Mouse (Mus musculus) liver, embryonic 14.5 days (tissue): ENCODE measurements around the gene Tlx2. TPM values are rescaled to one million over a fixed set of nuclear protein-coding genes. Genes with fewer than 3 reads are reported as not detected.

Experiments used
- ATAC-seq: fragments of 200-750 bp; cut with Nextera tagmentation; 2 replicates; pipeline ENCODE4 v1.8.0; 2017; ENCODE audit warnings: moderate number of reproducible peaks, mild to moderate bottlenecking, moderate library complexity; ENCODE audit not compliant: insufficient read depth
- DNase-seq, 3 experiments: peaks; one replicate each; pipeline ENCODE4 v3.0.0-alpha.2; 2012 to 2013; ENCODE audit warnings: low read depth in 3 of 3, low spot score in 3 of 3
- H3K27ac ChIP-seq: fragments of 300-500 bp; sonication (generic); 2 replicates; pipeline ENCODE4 v1.5.1; 2014; ENCODE audit warnings: moderate library complexity, mild to moderate bottlenecking, control low read depth, inconsistent platforms
- H3K27me3 ChIP-seq: fragments of 300-500 bp; sonication (generic); 2 replicates; pipeline ENCODE4 v1.6.1; 2014; ENCODE audit warnings: mild to moderate bottlenecking, low read length, moderate library complexity; ENCODE audit not compliant: control insufficient read depth, insufficient read depth
- H3K36me3 ChIP-seq: fragments of 300-500 bp; sonication (generic); replicated peaks from 2 replicates; pipeline ENCODE4 v1.6.1; 2014; ENCODE audit warnings: low read depth; ENCODE audit not compliant: control insufficient read depth, insufficient read depth
- H3K4me1 ChIP-seq, 2 experiments: fragments of 200-500 bp in 1 of 2; fragments of 300-500 bp in 1 of 2; sonication (generic) in 1 of 2; replicated peaks; 2 replicates each; pipeline ENCODE4 v1.6.1; 2012 to 2014; ENCODE audit warnings: antibody characterized with exemption in 1 of 2, inconsistent platforms in 1 of 2, low read length in 1 of 2; ENCODE audit not compliant: control insufficient read depth in 2 of 2, insufficient read depth in 2 of 2
- H3K4me2 ChIP-seq: fragments of 300-500 bp; sonication (generic); 2 replicates; pipeline ENCODE4 v1.6.1; 2014; ENCODE audit warnings: low read depth, mild to moderate bottlenecking, control low read depth, moderate library complexity
- H3K4me3 ChIP-seq, 2 experiments: fragments of 200-500 bp in 1 of 2; fragments of 300-500 bp in 1 of 2; sonication (generic) in 1 of 2; 2 replicates each; pipeline ENCODE4 v1.5.1; 2012 to 2014; ENCODE audit warnings: low read depth in 2 of 2, low read length in 2 of 2, mild to moderate bottlenecking in 2 of 2, control low read depth in 1 of 2, inconsistent platforms in 1 of 2, moderate library complexity in 1 of 2; ENCODE audit not compliant: insufficient read depth in 1 of 2
- H3K9ac ChIP-seq: fragments of 300-500 bp; sonication (generic); replicated peaks from 2 replicates; pipeline ENCODE4 v1.6.1; 2014; ENCODE audit warnings: mild to moderate bottlenecking, control low read depth, moderate library complexity
- H3K9me3 ChIP-seq: fragments of 300-500 bp; sonication (generic); 2 replicates; pipeline ENCODE4 v1.6.1; 2016; ENCODE audit warnings: low read length, mixed read lengths; ENCODE audit not compliant: control insufficient read depth
- CTCF ChIP-seq: IDR thresholded peaks from 2 replicates; pipeline ENCODE4 v1.5.1; 2016; ENCODE audit warnings: antibody characterized with exemption, low read depth, control low read depth
- EP300 ChIP-seq: IDR thresholded peaks from 2 replicates; pipeline ENCODE4 v1.6.1; 2016; ENCODE audit warnings: antibody characterized with exemption, low read depth
- WGBS: fragments of 180-500 bp; shearing (Covaris S2); extraction: QIAGEN DNeasy Blood & Tissue Kit; methylation state at CpG from one replicate; pipeline ENCODE4 v1.1.7; 2014; ENCODE audit not compliant: insufficient replicate concordance; 5-methylcytosine and 5-hydroxymethylcytosine counted together
- polyA plus RNA-seq, 2 experiments: library from polyadenylated mRNA; depleted of rRNA in 1 of 2; stranded (reverse) in 1 of 2; unstranded in 1 of 2; fragments of >200 nt; fragmentation: Nextera tagmentation in 1 of 2; extraction: Ambion mirVana in 1 of 2; gene quantifications; 2 replicates each; pipeline versions ENCODE4 v1.2.1 to v1.2.3; 2012 to 2014

The Tlx2 gene
- polyA plus RNA-seq, 2 experiments: not detected

GRCm38 (mm10) chr6:83074979-83075378, 4.9 kb upstream of the Tlx2 start:
- H3K36me3 ChIP-seq: peaks cover 2% of the 10 kb centered on the region; the same call in 1 of the 2 replicates
- peaks cover 63% of the 10 kb centered on the region for H3K27me3 ChIP-seq
- H3K9me3 ChIP-seq: no peaks in the 10 kb centered on the region
- DNase-seq (no peak), ATAC-seq (no peak)
- no peak overlapping the region for H3K9ac ChIP-seq
- H3K4me1 ChIP-seq: peaks cover 8% of the 10 kb centered on the region in 2 experiments
- no peak overlapping the region for H3K4me3 ChIP-seq
- no peak overlapping the region for H3K4me2 ChIP-seq
- WGBS: 7% methylated on average over 2 of the region's 2 CpGs
- TF ChIP-seq CTCF (peak; percentile 46; the same call in 1 of the 2 replicates), EP300 (no peak)
- H3K27ac ChIP-seq: no peak overlapping the region

- H3K36me3 ChIP-seq: no peaks in the 10 kb centered on the region
- TF ChIP-seq CTCF: no peak
- TF ChIP-seq EP300: no peak
- DNase-seq (no peak), ATAC-seq (no peak)
- peak overlapping the region in 1 of 2 experiments; percentile 16; a peak in 1 of 4 replicates for H3K4me3 ChIP-seq
- 0 out of 2 replicates have a peak overlapping the region, but pooled peaks have one; percentile 8 for H3K4me2 ChIP-seq
- no peaks in the 10 kb centered on the region for H3K4me1 ChIP-seq
- peaks cover 95% of the 10 kb centered on the region for H3K27me3 ChIP-seq
- no peak overlapping the region for H3K9ac ChIP-seq
- 1% methylated on average over 24 of the region's 24 CpGs for WGBS
- H3K27ac ChIP-seq: no peak overlapping the region
- H3K9me3 ChIP-seq: no peaks in the 10 kb centered on the region
These were observed 1.1 kb upstream of the Tlx2 start for GRCm38 (mm10) chr6:83071220-83071619.

DNA sequence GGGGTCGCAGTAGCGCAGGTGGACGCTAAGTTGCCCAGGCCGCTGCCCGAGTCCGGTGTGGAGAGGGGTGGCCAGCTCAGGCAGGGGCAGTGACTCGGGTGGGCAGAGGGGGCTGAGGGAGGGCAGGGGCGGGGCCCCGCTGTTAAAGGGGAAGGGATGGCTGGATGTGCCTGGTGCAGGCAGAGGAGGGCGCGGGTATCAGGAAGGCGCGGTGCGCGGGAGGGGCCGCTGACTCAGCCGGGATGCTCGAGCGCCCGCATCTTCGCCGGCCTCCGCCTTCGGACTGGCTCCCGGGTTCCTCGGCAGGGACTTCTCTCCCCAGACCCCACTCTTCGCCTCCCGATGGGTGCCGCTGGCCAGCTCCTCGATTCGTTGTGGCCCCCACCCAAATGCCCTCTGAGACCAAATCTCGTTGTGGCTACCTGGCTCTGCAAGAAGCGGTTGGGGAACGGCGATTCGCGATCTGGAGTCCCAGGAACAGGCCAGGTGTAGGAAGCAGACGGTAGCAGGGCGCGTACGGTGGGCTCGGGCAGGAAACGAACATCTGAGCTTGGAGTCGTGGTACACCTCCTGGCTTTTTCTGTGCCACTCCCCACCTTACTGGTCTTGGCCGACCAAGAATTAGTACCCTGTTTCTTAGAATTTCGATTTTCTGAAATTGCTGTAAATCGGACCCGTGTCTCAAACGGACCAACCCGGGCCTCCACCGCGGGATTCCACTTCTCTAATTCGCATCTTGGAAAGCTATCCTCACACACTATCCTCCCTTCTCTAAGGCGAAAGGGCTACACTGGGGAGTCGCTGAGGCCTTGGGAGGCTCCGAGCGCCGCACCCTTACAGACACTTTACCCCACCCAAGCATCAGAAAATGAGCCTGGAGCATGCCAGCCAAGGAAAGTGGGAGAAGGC, 472 bp upstream of the Tlx2 start:
- Histone ChIP-seq H3K4me2 (peak overlapping the region; percentile 8; the same call in 1 of the 2 replicates), H3K4me3 (peak overlapping the region in 1 of 2 experiments; percentile 16; a peak in 1 of 4 replicates), H3K36me3 (no peaks in the 10 kb centered on the region), H3K27me3 (peaks cover 96% of the 10 kb centered on the region), H3K9me3 (no peaks in the 10 kb centered on the region), H3K4me1 (no peaks in the 10 kb centered on the region), H3K27ac (no peak overlapping the region), H3K9ac (no peak overlapping the region)
- DNase-seq: no peak
- TF ChIP-seq CTCF (no peak), EP300 (no peak)
- no peak for ATAC-seq
- WGBS: 2% methylated on average over 58 of the region's 58 CpGs

DNA sequence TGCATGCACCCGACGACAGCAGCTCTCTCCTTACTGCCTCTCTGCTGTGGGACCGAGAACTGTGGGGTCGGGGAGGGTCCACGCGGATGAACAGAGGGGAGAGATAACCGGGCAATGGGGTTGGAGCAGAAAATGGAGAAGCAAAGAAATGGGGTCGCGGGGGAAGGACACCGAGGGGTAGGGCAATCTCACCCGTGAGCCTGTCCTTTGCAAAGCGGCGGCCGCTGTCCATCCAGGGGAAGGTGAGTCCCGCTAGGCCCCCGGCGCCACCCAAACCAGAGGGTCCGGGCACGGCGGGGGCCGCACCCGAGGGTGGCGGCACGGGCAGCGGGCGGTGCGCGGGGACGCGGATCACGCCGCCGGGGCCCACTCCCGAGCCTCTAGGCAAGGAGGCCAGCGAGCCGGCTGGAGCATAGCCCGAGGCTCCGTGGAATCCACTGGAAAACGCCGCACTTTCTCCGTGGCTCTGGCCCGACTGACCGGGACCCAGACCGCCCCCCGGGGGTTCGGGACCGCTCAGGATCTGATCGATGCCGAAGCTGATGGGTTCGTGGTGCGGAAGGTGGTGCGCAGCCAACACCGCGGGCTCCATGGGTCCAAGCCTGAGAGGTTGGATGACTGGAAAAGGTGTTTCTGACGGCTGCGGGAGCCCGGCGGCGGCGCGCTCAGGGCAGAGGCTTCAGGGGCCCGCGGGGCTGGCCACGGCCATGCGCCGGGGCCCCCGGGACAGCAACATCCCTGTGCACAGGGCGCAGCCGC, 426 bp downstream of the Tlx2 start:
- H3K4me3 ChIP-seq: peak overlapping the region in 1 of 2 experiments; percentile 3; a peak in 1 of 4 replicates
- DNase-seq: no peak
- no peak for ATAC-seq
- H3K4me1 ChIP-seq: no peaks in the 10 kb centered on the region
- H3K9me3 ChIP-seq: no peaks in the 10 kb centered on the region
- peaks cover 98% of the 10 kb centered on the region for H3K27me3 ChIP-seq
- no peak overlapping the region for H3K9ac ChIP-seq
- 2% methylated on average over 69 of the region's 69 CpGs for WGBS
- no peaks in the 10 kb centered on the region for H3K36me3 ChIP-seq
- no peak overlapping the region for H3K27ac ChIP-seq
- no peak overlapping the region; the same call in 1 of the 2 replicates for H3K4me2 ChIP-seq
- TF ChIP-seq EP300: no peak
- no peak for TF ChIP-seq CTCF
